Mouse (Mus musculus) kidney, adult 8-10 months (tissue): Measurements from ENCODE around the gene Fbxl18.
A peak's percentile ranks its signal among the peaks of the same experiment; 100 is the strongest.

ENCODE experiments used
- DNase-seq, 2 experiments: peaks; one replicate each; pipeline ENCODE4 v3.0.0; 2022

Gene Fbxl18

GRCm38 (mm10) chr5:142912739-142913138, 17.5 kb upstream of the Fbxl18 start:
- no peak for DNase-seq

GRCm38 (mm10) chr5:142912320-142912719, 17.1 kb upstream of the Fbxl18 start:
- no peak for DNase-seq

- no peak for DNase-seq
Measured at GRCm38 (mm10) chr5:142911629-142912028, 16.4 kb upstream of the Fbxl18 start.

DNA sequence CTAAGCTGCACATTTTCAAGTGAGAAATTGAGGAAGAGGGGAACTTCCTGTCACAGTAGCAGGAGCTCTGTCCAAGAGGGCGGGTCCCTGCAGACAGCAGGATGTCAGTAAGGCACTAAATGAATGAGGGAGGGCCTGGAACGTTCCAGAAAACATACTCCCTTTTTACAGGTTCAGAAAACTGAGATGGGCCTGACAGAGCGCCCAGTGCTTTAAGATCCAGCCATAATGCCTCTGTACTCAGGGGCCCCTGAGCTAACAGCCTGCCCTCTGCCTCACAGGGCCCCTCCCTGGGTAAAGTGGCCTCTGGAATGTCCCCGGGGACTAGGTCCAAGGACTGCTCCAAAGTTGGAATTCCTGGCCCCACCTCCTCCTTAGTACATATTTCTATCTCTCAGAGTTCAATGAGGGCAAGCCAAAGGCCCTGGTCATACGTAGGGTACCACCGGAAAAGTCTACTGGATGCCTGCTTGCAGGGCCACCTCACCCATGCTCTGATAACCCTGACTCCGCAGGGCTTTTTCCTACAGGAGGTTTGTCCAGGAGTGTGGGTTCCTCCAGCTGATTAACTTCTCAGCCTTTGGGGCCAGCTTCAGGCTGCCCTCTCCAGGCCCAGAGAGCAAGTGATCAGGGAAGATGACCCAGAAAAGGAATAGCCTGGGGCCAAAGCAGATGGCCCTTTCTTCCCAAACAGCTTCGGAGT, 14.5 kb upstream of the Fbxl18 start:
- DNase-seq = peak; percentile 70 to 73

DNA sequence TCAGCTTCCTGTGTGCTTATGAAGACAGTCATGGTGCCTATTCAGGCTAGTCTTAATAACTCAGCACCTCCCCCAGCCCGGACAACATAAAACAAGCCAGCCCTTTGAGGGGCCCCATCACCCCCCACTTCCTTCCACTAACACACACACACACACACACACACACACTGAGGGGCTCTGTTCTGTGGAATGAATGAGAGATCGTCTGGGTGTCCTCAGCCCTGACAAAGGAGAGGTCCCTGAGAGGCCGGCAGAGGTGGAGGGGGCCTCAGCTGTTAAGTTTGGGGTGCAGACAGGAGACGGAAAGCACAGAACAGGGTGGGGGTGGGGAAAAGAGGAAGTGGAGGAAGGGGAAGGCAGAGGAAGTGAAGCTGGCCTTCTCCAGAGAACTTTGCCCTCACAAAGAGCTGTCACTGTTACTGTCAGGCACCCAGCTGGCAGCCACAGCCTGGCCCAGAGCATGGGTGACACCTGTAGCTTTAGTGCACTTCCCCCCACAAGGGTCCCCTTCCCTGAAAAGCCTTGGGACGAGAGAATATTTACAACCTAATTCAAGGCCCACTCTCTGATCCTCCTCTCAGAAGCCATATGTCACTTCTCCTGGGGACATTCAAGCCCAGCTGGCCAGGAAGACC, 13.8 kb upstream of the Fbxl18 start:
- DNase-seq = peak in 1 of 2 experiments; percentile 37

DNA sequence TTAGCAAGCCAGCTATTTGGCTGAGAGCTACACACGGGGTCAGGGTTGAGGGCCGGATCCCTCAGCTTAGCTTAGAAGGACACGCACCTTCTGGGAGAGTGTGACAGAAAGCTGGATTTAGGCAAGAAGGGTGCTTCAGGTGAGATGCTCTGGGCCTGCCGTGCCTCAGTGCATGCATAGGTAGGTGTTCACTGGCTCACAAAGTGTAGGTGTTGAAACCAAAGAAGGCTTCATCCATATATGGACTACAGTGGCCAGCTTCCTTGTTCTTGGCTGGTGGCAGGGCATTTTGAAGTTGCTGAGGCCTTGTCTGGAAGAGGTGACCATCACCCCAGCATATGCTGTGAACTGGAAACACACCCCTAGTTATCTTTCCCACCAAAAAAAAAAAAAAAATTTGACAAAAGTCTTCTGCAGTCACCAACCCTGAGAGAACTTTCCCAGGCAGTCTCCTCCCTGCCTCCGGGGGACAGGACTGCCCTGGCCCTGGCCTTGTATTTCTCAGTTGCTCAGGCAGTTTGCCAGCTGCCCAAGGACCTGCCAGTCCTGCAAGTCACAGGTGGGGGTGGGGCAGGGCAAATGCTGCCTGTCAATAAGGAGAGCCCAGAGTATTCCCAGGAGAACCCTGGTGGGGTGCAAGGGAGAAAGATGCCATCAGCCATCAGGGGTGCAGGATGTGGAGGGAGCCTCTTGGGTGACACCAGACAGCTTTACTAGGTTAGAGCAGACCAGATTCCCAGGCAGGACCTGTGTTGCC, 12.8 kb upstream of the Fbxl18 start:
- DNase-seq = peak; percentile 79 to 84

- DNase-seq = peak; percentile 37 to 59
Measured at GRCm38 (mm10) chr5:142907048-142907802, 12.0 kb upstream of the Fbxl18 start.

- peak; percentile 95 to 97 for DNase-seq
Measured at GRCm38 (mm10) chr5:142906532-142907047, 11.4 kb upstream of the Fbxl18 start, which contains the start of gene Actb. Gene Actb, minus strand, starts transcription at chr5:142906754.

DNA sequence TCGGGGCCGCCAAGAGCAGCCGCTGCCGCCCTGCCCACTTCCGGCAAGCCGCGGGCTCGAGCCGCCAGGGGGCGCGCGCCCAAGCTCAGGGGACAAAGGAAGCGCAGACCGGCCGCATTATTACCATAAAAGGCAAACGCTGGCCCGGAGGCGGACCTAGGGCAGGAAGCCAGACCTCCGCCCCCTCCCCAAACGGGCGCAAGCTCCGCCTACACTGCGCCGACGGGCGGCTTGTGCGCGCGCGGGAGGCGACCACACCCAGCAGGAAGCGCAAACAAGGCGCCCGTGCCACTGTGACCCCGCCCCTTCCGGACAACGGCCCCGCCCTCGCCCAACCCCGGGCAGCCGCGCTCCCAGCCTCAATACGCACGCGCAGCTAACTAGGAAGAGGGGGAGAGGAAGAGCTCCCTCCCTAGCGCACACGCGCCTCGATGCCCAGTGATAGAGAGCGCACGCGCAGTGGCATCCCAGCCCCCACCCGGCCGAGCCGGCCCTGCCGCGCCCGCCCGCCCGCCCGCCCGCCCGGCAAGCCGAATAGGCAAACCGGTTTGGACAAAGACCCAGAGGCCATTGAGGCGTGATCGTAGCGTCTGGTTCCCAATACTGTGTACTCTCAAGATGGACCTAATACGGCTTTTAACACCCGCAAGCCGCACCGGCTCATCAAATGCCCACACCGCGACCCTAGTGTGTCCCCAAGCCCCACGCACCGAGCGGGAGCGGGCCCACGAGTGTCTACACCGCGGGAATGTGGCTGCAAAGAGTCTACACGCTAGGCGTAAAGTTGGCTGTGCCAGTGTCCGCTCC, 10.7 kb upstream of the Fbxl18 start:
- DNase-seq = peak; percentile 99

- no peak for DNase-seq
Measured at GRCm38 (mm10) chr5:142905038-142905695, 9.9 kb upstream of the Fbxl18 start.

DNA sequence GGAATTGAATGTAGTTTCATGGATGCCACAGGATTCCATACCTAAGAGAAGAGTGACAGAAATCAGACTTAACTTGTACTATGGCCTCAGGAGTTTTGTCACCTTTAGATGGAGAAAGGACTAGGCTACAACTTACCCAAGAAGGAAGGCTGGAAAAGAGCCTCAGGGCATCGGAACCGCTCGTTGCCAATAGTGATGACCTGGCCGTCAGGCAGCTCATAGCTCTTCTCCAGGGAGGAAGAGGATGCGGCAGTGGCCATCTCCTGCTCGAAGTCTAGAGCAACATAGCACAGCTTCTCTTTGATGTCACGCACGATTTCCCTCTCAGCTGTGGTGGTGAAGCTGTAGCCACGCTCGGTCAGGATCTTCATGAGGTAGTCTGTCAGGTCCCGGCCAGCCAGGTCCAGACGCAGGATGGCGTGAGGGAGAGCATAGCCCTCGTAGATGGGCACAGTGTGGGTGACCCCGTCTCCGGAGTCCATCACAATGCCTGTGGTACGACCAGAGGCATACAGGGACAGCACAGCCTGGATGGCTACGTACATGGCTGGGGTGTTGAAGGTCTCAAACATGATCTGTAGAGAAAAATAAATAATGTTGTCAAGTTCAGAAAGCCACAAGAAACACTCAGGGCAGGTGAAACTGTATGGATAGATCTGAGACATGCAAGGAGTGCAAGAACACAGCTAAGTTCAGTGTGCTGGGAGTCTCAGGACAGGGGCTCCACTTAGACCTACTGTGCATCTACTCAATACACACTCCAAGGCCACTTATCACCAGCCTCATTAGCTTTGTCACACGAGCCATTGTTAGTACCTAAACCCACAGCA, 9.2 kb upstream of the Fbxl18 start:
- DNase-seq = no peak

DNA sequence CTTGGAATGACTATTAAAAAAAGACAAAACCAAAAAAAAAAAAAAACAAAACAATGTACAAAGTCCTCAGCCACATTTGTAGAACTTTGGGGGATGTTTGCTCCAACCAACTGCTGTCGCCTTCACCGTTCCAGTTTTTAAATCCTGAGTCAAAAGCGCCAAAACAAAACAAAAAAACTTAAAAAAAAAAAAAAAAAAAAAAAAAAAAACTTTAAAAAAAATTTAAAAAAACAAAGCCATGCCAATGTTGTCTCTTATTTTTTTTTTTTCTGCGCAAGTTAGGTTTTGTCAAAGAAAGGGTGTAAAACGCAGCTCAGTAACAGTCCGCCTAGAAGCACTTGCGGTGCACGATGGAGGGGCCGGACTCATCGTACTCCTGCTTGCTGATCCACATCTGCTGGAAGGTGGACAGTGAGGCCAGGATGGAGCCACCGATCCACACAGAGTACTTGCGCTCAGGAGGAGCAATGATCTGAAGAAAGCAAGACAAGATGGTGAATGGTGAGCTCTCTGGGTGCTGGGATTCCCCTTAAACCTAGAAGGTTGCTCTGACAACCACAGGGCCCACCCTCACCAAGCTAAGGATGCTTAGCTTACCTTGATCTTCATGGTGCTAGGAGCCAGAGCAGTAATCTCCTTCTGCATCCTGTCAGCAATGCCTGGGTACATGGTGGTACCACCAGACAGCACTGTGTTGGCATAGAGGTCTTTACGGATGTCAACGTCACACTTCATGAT, 8.4 kb upstream of the Fbxl18 start:
- no peak for DNase-seq

DNA sequence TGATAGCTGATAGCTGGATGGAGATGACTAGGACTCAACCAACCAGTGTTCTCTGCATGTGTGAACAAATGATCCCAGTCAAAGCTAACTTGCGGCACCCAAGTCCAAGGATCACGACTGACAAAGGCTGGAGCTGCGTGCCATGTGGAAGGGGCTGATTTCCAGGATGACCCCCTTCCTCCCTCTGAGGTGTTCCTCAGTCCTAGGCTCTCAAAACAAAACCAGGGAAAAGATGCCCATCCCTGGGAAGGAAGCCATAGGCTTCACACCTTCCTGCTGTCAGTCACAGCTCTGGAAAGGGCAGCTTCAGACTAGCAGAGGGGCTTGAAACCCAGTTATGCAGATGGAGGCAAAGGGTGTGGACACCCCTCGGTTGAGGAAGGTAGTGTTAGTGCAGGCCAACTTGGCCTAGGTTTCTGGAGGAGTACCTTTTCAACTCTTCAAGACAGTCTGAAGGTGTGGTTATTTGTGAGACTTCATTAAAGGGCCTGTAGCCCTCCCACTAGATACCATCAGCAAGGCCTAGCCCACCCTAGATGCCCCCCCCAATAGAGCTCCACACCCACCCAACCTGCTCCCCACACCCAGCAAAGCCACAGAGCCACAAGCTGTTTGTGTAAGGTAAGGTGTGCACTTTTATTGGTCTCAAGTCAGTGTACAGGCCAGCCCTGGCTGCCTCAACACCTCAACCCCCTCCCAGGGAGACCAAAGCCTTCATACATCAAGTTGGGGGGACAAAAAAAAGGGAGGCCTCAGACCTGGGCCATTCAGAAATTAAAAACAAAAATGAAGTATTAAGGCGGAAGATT, 7.5 kb upstream of the Fbxl18 start:
- DNase-seq = no peak

- no peak for DNase-seq
Measured at GRCm38 (mm10) chr5:142901846-142902505, 6.8 kb upstream of the Fbxl18 start.

GRCm38 (mm10) chr5:142901355-142901802, 6.2 kb upstream of the Fbxl18 start:
- peak in 1 of 2 experiments; percentile 42 for DNase-seq

GRCm38 (mm10) chr5:142900651-142901050, 5.4 kb upstream of the Fbxl18 start:
- no peak for DNase-seq

GRCm38 (mm10) chr5:142899932-142900533, 4.8 kb upstream of the Fbxl18 start:
- DNase-seq = no peak
